Mouse (Mus musculus) 416B (cell line): ENCODE data around the gene Zan.
"Not testable (repeated sequence)": the region's sequence is repeated elsewhere in the genome, so short reads cannot be mapped to it uniquely, and the experiment has no call there.

Source experiments
- DNase-seq: peaks from one replicate; pipeline ENCODE4 v3.0.0; 2011; ENCODE audit warnings: low read depth

The Zan gene

GRCm38 (mm10) chr5:137501709-137502666 is 25.1 kb upstream of the Zan start, which contains the start of gene Pop7:
Gene Pop7 (minus strand): TSS chr5:137502518.
- DNase-seq = peak; percentile 100

- no peak for DNase-seq
Observed at GRCm38 (mm10) chr5:137500186-137500585, 23.3 kb upstream of the Zan start.

- no peak for DNase-seq
Observed at GRCm38 (mm10) chr5:137493831-137494230, 17.0 kb upstream of the Zan start.

GRCm38 (mm10) chr5:137491559-137491958 is 14.7 kb upstream of the Zan start:
- no peak for DNase-seq

GRCm38 (mm10) chr5:137487616-137488015 is 10.8 kb upstream of the Zan start:
- peak; percentile 59 for DNase-seq

GRCm38 (mm10) chr5:137485851-137486155 is 8.9 kb upstream of the Zan start:
- no peak for DNase-seq

- DNase-seq = no peak
Observed at GRCm38 (mm10) chr5:137485071-137485850, 8.4 kb upstream of the Zan start.

- DNase-seq = peak; percentile 22
Observed at GRCm38 (mm10) chr5:137481897-137482296, 5.0 kb upstream of the Zan start.

- DNase-seq = peak; percentile 82
Observed at GRCm38 (mm10) chr5:137481138-137481537, 4.3 kb upstream of the Zan start.

- DNase-seq = no peak
Observed at GRCm38 (mm10) chr5:137474351-137474750, 2.5 kb downstream of the Zan start.

GRCm38 (mm10) chr5:137472252-137472904 is 4.5 kb downstream of the Zan start:
- peak; percentile 86 for DNase-seq

GRCm38 (mm10) chr5:137466946-137467345 is 9.9 kb downstream of the Zan start:
- DNase-seq = no peak

GRCm38 (mm10) chr5:137465049-137465448 is 11.8 kb downstream of the Zan start:
- peak; percentile 37 for DNase-seq

GRCm38 (mm10) chr5:137455866-137456591 is 20.8 kb downstream of the Zan start:
- peak; percentile 59 for DNase-seq

- DNase-seq = peak; percentile 70
Observed at GRCm38 (mm10) chr5:137455206-137455605, 21.7 kb downstream of the Zan start.

- no peak for DNase-seq
Observed at GRCm38 (mm10) chr5:137445536-137445935, 31.3 kb downstream of the Zan start.

- DNase-seq = peak; percentile 63
Observed at GRCm38 (mm10) chr5:137440216-137440855, 36.5 kb downstream of the Zan start.

GRCm38 (mm10) chr5:137433889-137434288 is 43.0 kb downstream of the Zan start:
- no peak for DNase-seq

GRCm38 (mm10) chr5:137430402-137430801 is 46.5 kb downstream of the Zan start:
- DNase-seq = not testable (repeated sequence)

GRCm38 (mm10) chr5:137425648-137426047 is 51.2 kb downstream of the Zan start:
- peak; percentile 10 for DNase-seq

- DNase-seq = no peak
Observed at GRCm38 (mm10) chr5:137419841-137420240, 57.0 kb downstream of the Zan start.
